Mouse (Mus musculus) c-Kit-positive CD71-positive TER-119-negative erythroid progenitor cells, embryonic 14.5 days (primary cell): ENCODE data around the gene Myg1.

Source experiments
- DNase-seq: peaks from one replicate; pipeline ENCODE4 v3.0.0-alpha.2; 2013; ENCODE audit warnings: low read depth

The Myg1 gene

GRCm38 (mm10) chr15:102383671-102384070, 52.2 kb downstream of the Myg1 start:
- no peak for DNase-seq

- no peak for DNase-seq
Observed at GRCm38 (mm10) chr15:102386640-102387039, 55.1 kb downstream of the Myg1 start.
